Mouse (Mus musculus) heart, postnatal 14 days (tissue): ENCODE results near the gene Lta. TPM values are rescaled to one million over a fixed set of nuclear protein-coding genes. Genes with fewer than 3 reads are reported as not detected.
A peak's percentile ranks its signal among the peaks of the same experiment; 100 is the strongest.

Source experiments
- DNase-seq, 2 experiments: peaks; one replicate each; pipeline ENCODE4 v3.0.0; 2021 to 2022
- intact Hi-C: fragments of 180-260 bp; cut with DNase I; formaldehyde crosslinking; loops from one replicate; pipeline ENCODE4 v1.15.1; 2025
- long read RNA-seq, 2 experiments: library from polyadenylated mRNA; stranded (forward); transcript quantifications; one replicate each; pipeline ENCODE4 v2.0.0; 2021
- total RNA-seq, 2 experiments: library from RNA; stranded (reverse); gene quantifications; 2 replicates each; pipeline ENCODE4 v1.2.3; 2021

Lta gene
- total RNA-seq = under 1 TPM in 1 of 2 experiments, not detected in 1; 0.20 TPM
- long read RNA-seq, experiment 1 = 0 reads
- long read RNA-seq, experiment 2 = 0 reads

DNA sequence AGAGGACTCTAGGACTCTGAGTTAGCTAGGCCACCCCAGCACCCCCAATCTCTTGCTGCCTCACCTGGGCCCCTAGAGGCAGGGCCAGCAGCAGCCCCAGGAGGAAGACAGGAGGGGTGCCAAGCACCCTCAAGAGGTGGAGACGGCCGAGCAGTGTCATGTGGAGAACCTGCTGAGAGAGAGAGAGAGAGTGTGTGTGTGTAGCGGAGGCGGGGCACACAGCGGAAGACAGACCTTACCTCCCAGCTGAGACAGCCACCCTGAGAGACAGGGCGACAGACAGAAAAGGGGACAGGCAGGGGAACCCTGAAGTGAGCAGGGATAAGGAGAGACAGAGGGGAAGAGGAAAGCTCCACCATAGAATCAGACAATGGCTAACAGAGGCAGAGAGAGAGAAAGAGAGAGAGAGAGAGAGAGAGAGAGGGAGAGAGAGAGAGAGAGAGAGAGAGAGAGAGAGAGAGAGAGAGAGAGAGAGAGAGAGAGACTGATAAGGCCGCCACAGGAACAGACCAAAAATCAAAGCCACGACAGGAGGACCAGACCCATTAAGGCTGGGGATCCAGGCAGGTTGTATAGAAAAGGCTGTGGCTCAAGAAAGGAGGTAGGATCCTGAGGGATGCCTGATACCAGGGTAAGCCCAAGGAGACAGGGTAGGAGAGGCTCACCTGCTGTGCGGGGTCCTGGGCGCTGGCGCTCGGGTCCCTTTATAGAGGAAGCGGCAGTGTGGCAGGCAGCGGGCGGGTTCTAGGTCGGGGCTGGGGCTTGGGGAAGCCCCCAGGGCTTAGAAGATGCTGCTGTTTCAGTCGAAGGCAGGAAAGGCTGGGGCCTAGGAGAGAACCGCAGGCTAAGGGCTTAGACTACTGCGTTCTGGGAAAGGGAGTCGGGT, at the start of gene Lta:
Gene Lta, minus strand, starts transcription at position 858 of the 886 bp plus-strand sequence.
- DNase-seq = no peak
- intact Hi-C loops = no loop called here

GRCm38 (mm10) chr17:35254241-35255098, 49.3 kb upstream of the Lta start:
- peak; percentile 62 to 71 for DNase-seq
- intact Hi-C loops = loop anchor here (5.0 kb wide), 1 partner anchor 48 kb away; no protein-coding TSS in a partner anchor

- DNase-seq = no peak
- intact Hi-C loops = no loop called here
Observed at GRCm38 (mm10) chr17:35253293-35254093, 48.3 kb upstream of the Lta start.

DNA sequence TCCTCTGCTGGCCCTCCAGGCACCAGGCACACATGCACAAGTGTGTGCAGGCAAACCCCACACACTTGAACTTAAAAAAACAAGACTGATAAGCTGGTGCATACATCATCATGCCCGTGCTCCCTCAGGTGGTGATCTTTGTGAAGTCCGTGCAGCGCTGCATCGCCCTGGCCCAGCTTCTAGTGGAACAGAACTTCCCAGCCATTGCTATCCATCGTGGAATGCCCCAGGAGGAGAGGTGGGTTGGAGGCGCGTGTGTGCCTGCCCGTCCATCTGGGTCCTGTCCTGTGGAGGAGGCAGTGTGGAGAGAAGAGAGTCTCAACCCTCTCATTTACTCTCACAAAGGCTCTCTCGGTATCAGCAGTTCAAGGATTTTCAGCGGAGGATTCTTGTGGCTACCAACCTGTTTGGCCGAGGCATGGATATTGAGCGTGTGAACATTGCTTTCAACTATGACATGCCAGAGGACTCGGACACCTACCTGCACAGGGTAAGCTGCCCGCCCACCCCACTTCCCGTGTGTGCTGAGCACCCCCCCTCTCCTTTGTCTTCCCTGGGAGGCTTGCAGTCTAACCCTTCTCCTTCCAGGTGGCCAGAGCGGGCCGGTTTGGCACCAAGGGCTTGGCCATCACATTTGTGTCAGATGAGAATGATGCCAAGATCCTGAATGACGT, 47.6 kb upstream of the Lta start:
- DNase-seq = no peak
- intact Hi-C loops = no loop called here

DNA sequence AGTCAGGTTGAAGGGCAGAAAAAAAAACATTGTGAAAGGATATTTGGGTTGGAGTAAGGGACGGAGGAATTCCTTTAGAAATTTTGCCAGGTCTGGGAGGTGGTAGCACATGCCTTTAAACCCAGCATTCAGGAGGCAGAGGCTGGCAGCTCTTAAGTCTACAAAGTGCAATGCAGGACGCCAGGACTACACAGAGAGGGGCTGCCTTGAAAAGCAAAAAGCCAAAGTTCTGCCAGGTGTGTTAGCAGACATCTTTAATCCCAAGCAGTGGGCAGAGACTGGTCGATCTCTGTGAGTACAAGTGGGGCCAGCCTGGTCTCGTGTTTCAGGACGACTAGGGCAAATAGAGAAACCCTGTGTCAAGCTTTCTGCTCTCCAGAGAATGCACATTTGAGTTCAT, 46.8 kb upstream of the Lta start:
- intact Hi-C loops = no loop called here
- no peak for DNase-seq

DNA sequence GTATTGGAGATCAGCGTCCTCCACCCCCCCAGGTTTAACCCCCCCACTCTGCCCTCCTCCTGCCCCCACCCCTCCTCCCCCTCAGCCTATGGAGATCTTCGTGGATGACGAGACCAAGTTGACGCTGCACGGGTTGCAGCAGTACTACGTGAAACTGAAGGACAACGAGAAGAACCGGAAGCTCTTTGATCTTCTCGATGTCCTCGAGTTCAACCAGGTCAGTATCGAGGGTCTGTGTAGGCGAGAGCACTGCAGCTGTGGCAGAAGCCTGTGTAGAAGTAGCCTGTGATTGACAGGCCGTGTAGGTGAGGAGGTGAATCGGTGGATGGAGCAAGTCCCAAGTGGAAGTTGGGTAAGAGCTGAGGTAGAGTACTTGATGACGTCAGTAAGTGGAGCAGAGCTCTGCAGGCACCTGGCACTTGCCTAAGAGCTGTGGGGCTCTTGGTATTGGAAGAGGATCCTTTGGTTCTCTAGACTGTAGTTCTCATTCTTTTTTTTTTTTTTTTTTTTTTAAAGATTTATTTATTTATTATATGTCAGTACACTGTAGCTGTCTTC, 46.1 kb upstream of the Lta start:
- DNase-seq = no peak
- intact Hi-C loops = no loop called here

- intact Hi-C loops = no loop called here
- no peak for DNase-seq
Observed at GRCm38 (mm10) chr17:35250348-35251120, 45.4 kb upstream of the Lta start.

DNA sequence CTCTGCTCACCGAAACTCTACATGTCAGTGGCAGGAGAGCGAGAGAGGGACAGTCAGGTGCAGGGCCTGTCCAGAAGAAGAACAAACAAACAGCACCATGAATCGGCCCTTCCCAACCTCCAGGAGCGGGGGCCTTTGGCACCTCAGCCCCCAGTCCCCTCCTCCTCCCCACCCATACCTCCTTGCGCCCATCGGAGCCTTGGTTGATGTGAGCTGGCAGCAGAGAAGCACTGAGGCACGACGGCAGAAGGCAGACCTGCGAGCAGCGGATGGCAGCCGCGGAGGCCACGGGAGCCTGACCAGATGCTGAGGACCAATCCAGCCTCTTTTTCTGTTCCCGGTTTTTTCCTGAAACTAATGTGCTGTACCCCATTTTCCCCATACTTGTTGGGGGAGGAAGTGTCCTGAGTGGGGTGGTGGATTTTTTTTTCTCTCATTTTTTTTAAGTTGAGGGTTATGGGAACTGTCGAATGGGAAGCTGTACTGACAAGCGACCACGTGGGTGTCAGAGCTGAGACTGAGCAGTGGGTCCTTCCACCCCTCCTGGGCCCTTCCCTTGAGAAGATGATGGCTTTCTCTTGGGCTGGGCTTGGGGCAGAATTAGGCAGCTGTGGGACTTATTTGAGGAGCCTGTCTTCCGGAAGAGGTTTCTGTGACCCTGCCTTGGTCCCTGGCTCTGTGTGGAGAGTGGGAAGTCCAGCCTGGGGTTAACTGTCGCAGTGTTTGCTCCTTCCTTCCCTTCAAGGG, 44.5 kb upstream of the Lta start:
- intact Hi-C loops = loop anchor here (10.0 kb wide), 1 partner anchor 1135 kb away; the partner anchor contains the start of gene H2-DMa
- DNase-seq = no peak

DNA sequence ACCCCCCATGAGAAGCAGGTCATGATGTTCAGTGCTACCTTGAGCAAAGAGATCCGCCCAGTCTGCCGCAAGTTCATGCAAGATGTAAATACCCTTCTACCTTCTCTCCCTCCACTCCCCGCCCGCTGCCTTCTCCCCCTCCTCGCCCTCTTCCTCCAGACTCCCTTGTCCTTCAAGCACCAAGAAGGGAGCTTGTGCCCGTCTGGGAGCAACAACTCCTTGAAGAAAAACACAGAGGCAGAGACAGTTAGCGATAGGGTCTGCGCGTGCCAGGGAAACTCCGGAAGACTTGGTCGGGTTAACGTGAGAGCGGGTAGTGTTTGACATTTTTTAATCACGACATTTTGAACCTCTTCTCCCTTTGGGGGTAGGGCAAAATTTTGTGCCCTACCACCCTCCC, 43.8 kb upstream of the Lta start:
- DNase-seq = no peak
- intact Hi-C loops = loop anchor here (10.0 kb wide), 1 partner anchor 1134 kb away; the partner anchor contains the start of gene H2-DMa

- DNase-seq = no peak
- intact Hi-C loops = loop anchor here (10.0 kb wide), 1 partner anchor 1132 kb away; the partner anchor contains the start of gene H2-DMa
Observed at GRCm38 (mm10) chr17:35247144-35247543, 42.0 kb upstream of the Lta start.

DNA sequence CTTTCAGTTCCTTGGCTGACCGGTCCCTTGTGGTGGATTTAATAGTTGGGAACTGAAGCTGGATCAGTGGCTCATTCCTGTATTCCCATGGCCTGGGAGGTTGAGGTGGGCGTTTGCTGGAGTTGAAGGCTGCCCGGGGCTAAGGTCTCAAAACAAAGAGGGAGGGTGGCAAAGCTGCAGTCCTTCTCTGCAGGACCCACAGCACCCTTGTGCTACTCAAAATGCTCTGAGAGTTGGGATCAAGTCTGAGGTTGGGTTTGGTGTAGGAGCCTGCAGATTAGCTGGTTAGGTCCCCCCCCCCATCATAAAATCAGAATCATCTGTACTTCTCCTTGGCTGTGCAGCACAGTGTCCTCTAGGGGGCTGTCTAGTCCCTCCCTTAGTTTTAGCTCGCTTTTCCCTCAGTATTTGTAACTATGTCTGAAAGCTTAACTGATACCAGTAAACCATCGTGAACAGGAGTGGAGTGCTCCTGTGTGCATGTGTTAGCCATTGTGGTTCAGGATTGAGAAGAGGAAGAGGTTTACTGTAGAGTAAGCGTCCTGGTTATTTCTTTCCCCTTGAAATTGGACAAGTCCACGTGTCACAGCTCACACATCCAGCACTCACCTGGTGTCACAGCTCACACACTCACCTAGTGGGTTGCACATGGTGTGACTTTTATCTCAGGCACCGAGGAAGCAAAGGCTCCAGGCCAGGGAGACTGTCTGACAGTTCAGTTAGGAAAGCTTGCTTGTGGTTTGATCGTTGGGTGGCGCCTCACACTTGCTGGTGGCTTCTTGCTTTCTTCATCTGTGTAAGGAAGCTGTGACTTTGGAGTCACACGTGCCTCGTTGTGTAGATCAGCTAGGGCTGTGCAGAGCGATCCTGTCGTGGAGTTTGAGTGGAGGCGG, 40.8 kb upstream of the Lta start:
- DNase-seq = no peak
- intact Hi-C loops = loop anchor here (10.0 kb wide), 1 partner anchor 1131 kb away; the partner anchor contains the start of gene H2-DMa

- DNase-seq = no peak
- intact Hi-C loops = loop anchor here (5.0 to 10.0 kb wide), 2 partner anchors 393 to 1130 kb away; partner anchors contain the start of genes H2-DMa, Nelfe and Skiv2l
Observed at GRCm38 (mm10) chr17:35244999-35245398, 39.8 kb upstream of the Lta start.

DNA sequence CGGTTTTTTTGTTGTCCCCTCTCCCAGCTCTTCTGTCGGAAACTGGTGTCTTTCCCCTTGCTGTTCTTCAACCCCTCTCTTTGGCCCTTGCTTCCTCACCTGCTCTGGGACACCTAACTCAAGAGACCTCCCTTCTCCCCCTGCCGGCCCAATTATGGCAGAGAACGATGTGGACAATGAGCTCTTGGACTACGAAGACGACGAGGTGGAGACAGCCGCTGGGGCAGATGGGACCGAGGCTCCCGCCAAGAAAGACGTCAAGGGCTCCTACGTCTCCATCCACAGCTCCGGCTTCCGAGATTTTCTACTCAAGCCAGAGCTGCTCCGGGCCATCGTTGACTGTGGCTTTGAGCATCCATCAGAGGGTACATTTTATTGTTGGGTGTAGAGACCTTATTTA, 37.9 kb upstream of the Lta start:
- DNase-seq = peak; percentile 63 to 73
- intact Hi-C loops = loop anchor here (5.0 to 10.0 kb wide), 2 partner anchors 391 to 1128 kb away; partner anchors contain the start of genes H2-DMa, Nelfe and Skiv2l

GRCm38 (mm10) chr17:35242015-35242941, 37.1 kb upstream of the Lta start:
- intact Hi-C loops = loop anchor here (5.0 to 10.0 kb wide), 2 partner anchors 390 to 1127 kb away; partner anchors contain the start of genes H2-DMa, Nelfe and Skiv2l

More at GRCm38 (mm10) chr17:35242015-35242941, 37.1 kb upstream of the Lta start:
- peak; percentile 39 to 73 for DNase-seq
